Mouse (Mus musculus): Measurements from ENCODE around the gene N4bp2l2. TPM values are rescaled to one million over a fixed set of nuclear protein-coding genes. Genes with fewer than 3 reads are reported as not detected.

N4bp2l2 gene
- polyA plus RNA-seq, 1 experiment from 2014 or later, result 30.2 TPM

GRCm38 (mm10) chr5:150584337-150584729, 81.7 kb downstream of the N4bp2l2 start:
- no peak for ATAC-seq
- Histone ChIP-seq H3K9ac (ENCODE audit: low read length) (no peak overlapping the region), H3K27ac (ENCODE audit: low read depth, low read length) (no peak overlapping the region), H3K36me3 (ENCODE audit: control insufficient read depth, insufficient read depth, low read length) (no peaks in the 10 kb centered on the region), H3K4me3 (ENCODE audit: low read depth, low read length) (no peak overlapping the region), H3K4me1 (ENCODE audit: control insufficient read depth, insufficient read depth, low read length) (no peaks in the 10 kb centered on the region), H3K27me3 (replicated peaks; ENCODE audit: control insufficient read depth, insufficient read depth, low read length) (no peaks in the 10 kb centered on the region), H3K4me2 (ENCODE audit: low read length) (no peak overlapping the region), H3K9me3 (replicated peaks; ENCODE audit: control insufficient read depth, low read length) (no peaks in the 10 kb centered on the region)
- no peak for DNase-seq (ENCODE audit: low spot score)
- 47% methylated on average over 6 of the region's 6 CpGs for WGBS

GRCm38 (mm10) chr5:150583622-150584336, 82.2 kb downstream of the N4bp2l2 start:
- H3K36me3 ChIP-seq (ENCODE audit: control insufficient read depth, insufficient read depth, low read length), result no peaks in the 10 kb centered on the region
- no peaks in the 10 kb centered on the region for H3K4me1 ChIP-seq (ENCODE audit: control insufficient read depth, insufficient read depth, low read length)
- no peaks in the 10 kb centered on the region for H3K9me3 ChIP-seq (replicated peaks; ENCODE audit: control insufficient read depth, low read length)
- H3K4me2 ChIP-seq (ENCODE audit: low read length), result no peak overlapping the region
- H3K9ac ChIP-seq (ENCODE audit: low read length), result no peak overlapping the region
- 81% methylated on average over 5 of the region's 5 CpGs for WGBS
- ATAC-seq (no peak), DNase-seq (ENCODE audit: low spot score) (no peak)
- no peak overlapping the region for H3K4me3 ChIP-seq (ENCODE audit: low read depth, low read length)
- H3K27me3 ChIP-seq (replicated peaks; ENCODE audit: control insufficient read depth, insufficient read depth, low read length), result no peaks in the 10 kb centered on the region
- H3K27ac ChIP-seq (ENCODE audit: low read depth, low read length), result no peak overlapping the region

- DNase-seq (ENCODE audit: low spot score) (no peak), ATAC-seq (no peak)
- H3K4me2 ChIP-seq (ENCODE audit: low read length), result no peak overlapping the region
- H3K27me3 ChIP-seq (replicated peaks; ENCODE audit: control insufficient read depth, insufficient read depth, low read length), result no peaks in the 10 kb centered on the region
- 84% methylated on average over 5 of the region's 5 CpGs for WGBS
- H3K9ac ChIP-seq (ENCODE audit: low read length), result no peak overlapping the region
- no peaks in the 10 kb centered on the region for H3K4me1 ChIP-seq (ENCODE audit: control insufficient read depth, insufficient read depth, low read length)
- H3K9me3 ChIP-seq (replicated peaks; ENCODE audit: control insufficient read depth, low read length), result no peaks in the 10 kb centered on the region
- no peak overlapping the region for H3K4me3 ChIP-seq (ENCODE audit: low read depth, low read length)
- no peak overlapping the region for H3K27ac ChIP-seq (ENCODE audit: low read depth, low read length)
- H3K36me3 ChIP-seq (ENCODE audit: control insufficient read depth, insufficient read depth, low read length), result no peaks in the 10 kb centered on the region
Measured at GRCm38 (mm10) chr5:150583181-150583580, 82.8 kb downstream of the N4bp2l2 start.

- DNase-seq (ENCODE audit: low spot score) (no peak), ATAC-seq (no peak)
Measured at GRCm38 (mm10) chr5:150581180-150581579, 84.8 kb downstream of the N4bp2l2 start.

GRCm38 (mm10) chr5:150578613-150579171, 87.3 kb downstream of the N4bp2l2 start:
- Histone ChIP-seq H3K36me3 (ENCODE audit: control insufficient read depth, insufficient read depth, low read length) (no peaks in the 10 kb centered on the region), H3K9me3 (replicated peaks; ENCODE audit: control insufficient read depth, low read length) (no peaks in the 10 kb centered on the region), H3K4me1 (ENCODE audit: control insufficient read depth, insufficient read depth, low read length) (no peaks in the 10 kb centered on the region), H3K4me2 (ENCODE audit: low read length) (no peak overlapping the region), H3K27me3 (replicated peaks; ENCODE audit: control insufficient read depth, insufficient read depth, low read length) (no peaks in the 10 kb centered on the region), H3K4me3 (ENCODE audit: low read depth, low read length) (no peak overlapping the region), H3K9ac (ENCODE audit: low read length) (no peak overlapping the region), H3K27ac (ENCODE audit: low read depth, low read length) (no peak overlapping the region)
- ATAC-seq (no peak), DNase-seq (ENCODE audit: low spot score) (no peak)
- WGBS, result 85% methylated on average over 6 of the region's 6 CpGs

More at GRCm38 (mm10) chr5:150581180-150581579, 84.8 kb downstream of the N4bp2l2 start:
- H3K4me1 ChIP-seq (ENCODE audit: control insufficient read depth, insufficient read depth, low read length), result no peaks in the 10 kb centered on the region
- H3K4me2 ChIP-seq (ENCODE audit: low read length), result no peak overlapping the region
- no peaks in the 10 kb centered on the region for H3K36me3 ChIP-seq (ENCODE audit: control insufficient read depth, insufficient read depth, low read length)
- H3K9me3 ChIP-seq (replicated peaks; ENCODE audit: control insufficient read depth, low read length), result no peaks in the 10 kb centered on the region
- WGBS, result 81% methylated on average over 6 of the region's 6 CpGs
- no peak overlapping the region for H3K9ac ChIP-seq (ENCODE audit: low read length)
- no peaks in the 10 kb centered on the region for H3K27me3 ChIP-seq (replicated peaks; ENCODE audit: control insufficient read depth, insufficient read depth, low read length)
- no peak overlapping the region for H3K4me3 ChIP-seq (ENCODE audit: low read depth, low read length)
- no peak overlapping the region for H3K27ac ChIP-seq (ENCODE audit: low read depth, low read length)

- Histone ChIP-seq H3K27me3 (replicated peaks; ENCODE audit: control insufficient read depth, insufficient read depth, low read length) (no peaks in the 10 kb centered on the region), H3K4me1 (ENCODE audit: control insufficient read depth, insufficient read depth, low read length) (no peaks in the 10 kb centered on the region), H3K9me3 (replicated peaks; ENCODE audit: control insufficient read depth, low read length) (no peaks in the 10 kb centered on the region), H3K9ac (ENCODE audit: low read length) (no peak overlapping the region), H3K4me2 (ENCODE audit: low read length) (no peak overlapping the region), H3K27ac (ENCODE audit: low read depth, low read length) (no peak overlapping the region), H3K4me3 (ENCODE audit: low read depth, low read length) (no peak overlapping the region), H3K36me3 (ENCODE audit: control insufficient read depth, insufficient read depth, low read length) (peaks cover 17% of the 10 kb centered on the region)
- ATAC-seq (no peak), DNase-seq (ENCODE audit: low spot score) (no peak)
- 89% methylated on average over 11 of the region's 11 CpGs for WGBS
Measured at GRCm38 (mm10) chr5:150576832-150577231, 89.2 kb downstream of the N4bp2l2 start.

- Histone ChIP-seq H3K4me2 (ENCODE audit: low read length) (no peak overlapping the region), H3K36me3 (ENCODE audit: control insufficient read depth, insufficient read depth, low read length) (peaks cover 27% of the 10 kb centered on the region), H3K9me3 (replicated peaks; ENCODE audit: control insufficient read depth, low read length) (no peaks in the 10 kb centered on the region), H3K27ac (ENCODE audit: low read depth, low read length) (no peak overlapping the region), H3K4me1 (ENCODE audit: control insufficient read depth, insufficient read depth, low read length) (no peaks in the 10 kb centered on the region), H3K9ac (ENCODE audit: low read length) (no peak overlapping the region), H3K4me3 (ENCODE audit: low read depth, low read length) (no peak overlapping the region), H3K27me3 (replicated peaks; ENCODE audit: control insufficient read depth, insufficient read depth, low read length) (no peaks in the 10 kb centered on the region)
- DNase-seq (ENCODE audit: low spot score), result no peak
- no peak for ATAC-seq
- 79% methylated on average over 5 of the region's 5 CpGs for WGBS
Measured at GRCm38 (mm10) chr5:150574885-150575284, 91.1 kb downstream of the N4bp2l2 start.

GRCm38 (mm10) chr5:150574403-150574802, 91.6 kb downstream of the N4bp2l2 start:
- 92% methylated on average over 3 of the region's 3 CpGs for WGBS
- H3K4me3 ChIP-seq (ENCODE audit: low read depth, low read length), result no peak overlapping the region
- DNase-seq (ENCODE audit: low spot score) (no peak), ATAC-seq (no peak)
- H3K9ac ChIP-seq (ENCODE audit: low read length), result no peak overlapping the region
- H3K27ac ChIP-seq (ENCODE audit: low read depth, low read length), result no peak overlapping the region
- no peaks in the 10 kb centered on the region for H3K4me1 ChIP-seq (ENCODE audit: control insufficient read depth, insufficient read depth, low read length)
- no peak overlapping the region for H3K4me2 ChIP-seq (ENCODE audit: low read length)
- H3K9me3 ChIP-seq (replicated peaks; ENCODE audit: control insufficient read depth, low read length), result no peaks in the 10 kb centered on the region
- no peaks in the 10 kb centered on the region for H3K27me3 ChIP-seq (replicated peaks; ENCODE audit: control insufficient read depth, insufficient read depth, low read length)
- H3K36me3 ChIP-seq (ENCODE audit: control insufficient read depth, insufficient read depth, low read length), result peaks cover 27% of the 10 kb centered on the region

- WGBS, result 64% methylated on average over 11 of the region's 11 CpGs
- ATAC-seq, result peak; percentile 65
- no peak overlapping the region for H3K4me2 ChIP-seq (ENCODE audit: low read length)
- no peaks in the 10 kb centered on the region for H3K4me1 ChIP-seq (ENCODE audit: control insufficient read depth, insufficient read depth, low read length)
- no peak overlapping the region for H3K27ac ChIP-seq (ENCODE audit: low read depth, low read length)
- peaks cover 49% of the 10 kb centered on the region for H3K36me3 ChIP-seq (ENCODE audit: control insufficient read depth, insufficient read depth, low read length)
- H3K27me3 ChIP-seq (replicated peaks; ENCODE audit: control insufficient read depth, insufficient read depth, low read length), result no peaks in the 10 kb centered on the region
- no peak overlapping the region for H3K9ac ChIP-seq (ENCODE audit: low read length)
- H3K4me3 ChIP-seq (ENCODE audit: low read depth, low read length), result no peak overlapping the region
- H3K9me3 ChIP-seq (replicated peaks; ENCODE audit: control insufficient read depth, low read length), result no peaks in the 10 kb centered on the region
- peak; percentile 59 for DNase-seq (ENCODE audit: low spot score)
Measured at GRCm38 (mm10) chr5:150570496-150571219, 95.3 kb downstream of the N4bp2l2 start.

All from forebrain, embryonic 14.5 days (tissue).